Mouse (Mus musculus): Measurements from ENCODE around the gene Cps1. TPM values are rescaled to one million over a fixed set of nuclear protein-coding genes. Genes with fewer than 3 reads are reported as not detected.

Cps1 gene
- polyA plus RNA-seq (2014; fragmentation: Nextera tagmentation; extraction: Ambion mirVana), result 0.22 and 0.29 TPM in 2 replicates

DNA sequence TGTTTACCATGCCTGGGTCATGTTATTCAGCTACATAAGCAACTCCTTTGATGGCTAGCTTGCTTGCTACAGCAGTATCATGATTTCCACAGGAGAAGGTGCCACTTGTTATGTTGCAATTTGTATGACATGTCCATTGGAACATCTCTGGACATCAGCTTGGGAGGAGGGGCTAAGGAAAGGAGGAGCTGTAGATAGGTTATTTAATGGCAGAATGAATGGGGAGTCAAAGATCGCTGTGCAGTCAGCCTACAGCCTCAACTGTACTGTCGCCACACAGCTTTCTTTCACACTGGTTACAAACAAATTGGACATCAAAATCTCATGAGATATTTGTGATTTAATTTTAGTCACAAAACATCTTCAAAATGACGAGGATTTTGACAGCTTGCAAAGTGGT, at the start of gene Cps1:
Cps1 (plus strand) TSS at position 230 of the 400 bp plus-strand sequence.
- Histone ChIP-seq H3K27ac (ENCODE audit: low read depth, low read length) (no peak within 1 kb of the TSS), H3K27me3 (replicated peaks; ENCODE audit: control insufficient read depth, insufficient read depth, low read length) (no peaks in the 10 kb centered on the region), H3K9ac (ENCODE audit: low read length) (no peak within 1 kb of the TSS), H3K4me2 (ENCODE audit: low read length) (no peak within 1 kb of the TSS), H3K9me3 (replicated peaks; ENCODE audit: control insufficient read depth, low read length) (no peaks in the 10 kb centered on the region), H3K4me3 (ENCODE audit: low read depth, low read length) (no peak within 1 kb of the TSS), H3K36me3 (ENCODE audit: control insufficient read depth, insufficient read depth, low read length) (no peaks in the 10 kb centered on the region), H3K4me1 (ENCODE audit: control insufficient read depth, insufficient read depth, low read length) (no peaks in the 10 kb centered on the region)
- no peak for ATAC-seq
- no peak for DNase-seq (ENCODE audit: low spot score)
- WGBS, result 89% methylated on average over 3 of the region's 3 CpGs

- Histone ChIP-seq H3K4me2 (ENCODE audit: low read length) (no peak overlapping the region), H3K27ac (ENCODE audit: low read depth, low read length) (no peak overlapping the region), H3K27me3 (replicated peaks; ENCODE audit: control insufficient read depth, insufficient read depth, low read length) (no peaks in the 10 kb centered on the region), H3K4me3 (ENCODE audit: low read depth, low read length) (no peak overlapping the region), H3K36me3 (ENCODE audit: control insufficient read depth, insufficient read depth, low read length) (no peaks in the 10 kb centered on the region), H3K4me1 (ENCODE audit: control insufficient read depth, insufficient read depth, low read length) (no peaks in the 10 kb centered on the region), H3K9ac (ENCODE audit: low read length) (no peak overlapping the region), H3K9me3 (replicated peaks; ENCODE audit: control insufficient read depth, low read length) (no peaks in the 10 kb centered on the region)
- ATAC-seq (no peak), DNase-seq (ENCODE audit: low spot score) (no peak)
- WGBS, result 82% methylated on average over 2 of the region's 2 CpGs
These were observed 45.1 kb upstream of the Cps1 start for GRCm38 (mm10) chr1:67077739-67078138.

DNA sequence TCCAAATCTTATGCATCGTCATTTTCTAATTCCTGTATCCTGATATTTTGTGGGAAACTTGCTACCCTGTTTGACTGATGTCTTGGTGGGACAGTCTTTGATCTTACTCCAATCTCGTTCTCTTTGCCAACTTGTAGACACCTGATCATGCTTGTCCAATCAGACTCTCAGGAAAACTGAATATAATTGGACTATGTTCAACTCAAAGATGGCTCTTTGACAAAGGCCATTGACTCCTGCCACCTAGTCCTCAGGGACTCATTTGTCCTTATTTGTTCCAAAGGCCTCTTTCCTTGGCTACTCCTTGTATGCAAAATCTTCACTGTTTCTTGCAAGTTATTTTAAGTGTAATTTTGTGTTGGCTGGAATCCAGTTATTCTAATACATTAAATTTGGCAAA, 44.2 kb upstream of the Cps1 start:
- H3K4me3 ChIP-seq (ENCODE audit: low read depth, low read length), result no peak overlapping the region
- H3K36me3 ChIP-seq (ENCODE audit: control insufficient read depth, insufficient read depth, low read length), result no peaks in the 10 kb centered on the region
- ATAC-seq, result no peak
- no peak overlapping the region for H3K27ac ChIP-seq (ENCODE audit: low read depth, low read length)
- H3K9me3 ChIP-seq (replicated peaks; ENCODE audit: control insufficient read depth, low read length), result no peaks in the 10 kb centered on the region
- H3K4me2 ChIP-seq (ENCODE audit: low read length), result no peak overlapping the region
- no peaks in the 10 kb centered on the region for H3K27me3 ChIP-seq (replicated peaks; ENCODE audit: control insufficient read depth, insufficient read depth, low read length)
- no peak for DNase-seq (ENCODE audit: low spot score)
- 84% methylated on average over 2 of the region's 2 CpGs for WGBS
- no peaks in the 10 kb centered on the region for H3K4me1 ChIP-seq (ENCODE audit: control insufficient read depth, insufficient read depth, low read length)
- no peak overlapping the region for H3K9ac ChIP-seq (ENCODE audit: low read length)

GRCm38 (mm10) chr1:67079146-67079545, 43.7 kb upstream of the Cps1 start:
- Histone ChIP-seq H3K4me2 (ENCODE audit: low read length) (no peak overlapping the region), H3K4me1 (ENCODE audit: control insufficient read depth, insufficient read depth, low read length) (no peaks in the 10 kb centered on the region), H3K9me3 (replicated peaks; ENCODE audit: control insufficient read depth, low read length) (no peaks in the 10 kb centered on the region), H3K9ac (ENCODE audit: low read length) (no peak overlapping the region), H3K36me3 (ENCODE audit: control insufficient read depth, insufficient read depth, low read length) (no peaks in the 10 kb centered on the region), H3K27me3 (replicated peaks; ENCODE audit: control insufficient read depth, insufficient read depth, low read length) (no peaks in the 10 kb centered on the region), H3K4me3 (ENCODE audit: low read depth, low read length) (no peak overlapping the region), H3K27ac (ENCODE audit: low read depth, low read length) (no peak overlapping the region)
- DNase-seq (ENCODE audit: low spot score) (no peak), ATAC-seq (no peak)
- WGBS, result 78% methylated on average over 7 of the region's 7 CpGs

- Histone ChIP-seq H3K4me2 (ENCODE audit: low read length) (no peak overlapping the region), H3K27ac (ENCODE audit: low read depth, low read length) (no peak overlapping the region), H3K9me3 (replicated peaks; ENCODE audit: control insufficient read depth, low read length) (no peaks in the 10 kb centered on the region), H3K4me1 (ENCODE audit: control insufficient read depth, insufficient read depth, low read length) (no peaks in the 10 kb centered on the region), H3K27me3 (replicated peaks; ENCODE audit: control insufficient read depth, insufficient read depth, low read length) (no peaks in the 10 kb centered on the region), H3K9ac (ENCODE audit: low read length) (no peak overlapping the region), H3K4me3 (ENCODE audit: low read depth, low read length) (no peak overlapping the region), H3K36me3 (ENCODE audit: control insufficient read depth, insufficient read depth, low read length) (no peaks in the 10 kb centered on the region)
- 50% methylated on average over 1 of the region's 1 CpGs for WGBS
- ATAC-seq (no peak), DNase-seq (ENCODE audit: low spot score) (no peak)
These were observed 30.4 kb upstream of the Cps1 start for GRCm38 (mm10) chr1:67092473-67092872.

- Histone ChIP-seq H3K9ac (ENCODE audit: low read length) (no peak overlapping the region), H3K27ac (ENCODE audit: low read depth, low read length) (no peak overlapping the region), H3K4me2 (ENCODE audit: low read length) (no peak overlapping the region), H3K4me3 (ENCODE audit: low read depth, low read length) (no peak overlapping the region), H3K27me3 (replicated peaks; ENCODE audit: control insufficient read depth, insufficient read depth, low read length) (no peaks in the 10 kb centered on the region), H3K4me1 (ENCODE audit: control insufficient read depth, insufficient read depth, low read length) (no peaks in the 10 kb centered on the region), H3K9me3 (replicated peaks; ENCODE audit: control insufficient read depth, low read length) (no peaks in the 10 kb centered on the region), H3K36me3 (ENCODE audit: control insufficient read depth, insufficient read depth, low read length) (no peaks in the 10 kb centered on the region)
- WGBS, result 88% methylated on average over 1 of the region's 1 CpGs
- no peak for DNase-seq (ENCODE audit: low spot score)
- ATAC-seq, result no peak
These were observed 23.6 kb upstream of the Cps1 start for GRCm38 (mm10) chr1:67099215-67099614.

DNA sequence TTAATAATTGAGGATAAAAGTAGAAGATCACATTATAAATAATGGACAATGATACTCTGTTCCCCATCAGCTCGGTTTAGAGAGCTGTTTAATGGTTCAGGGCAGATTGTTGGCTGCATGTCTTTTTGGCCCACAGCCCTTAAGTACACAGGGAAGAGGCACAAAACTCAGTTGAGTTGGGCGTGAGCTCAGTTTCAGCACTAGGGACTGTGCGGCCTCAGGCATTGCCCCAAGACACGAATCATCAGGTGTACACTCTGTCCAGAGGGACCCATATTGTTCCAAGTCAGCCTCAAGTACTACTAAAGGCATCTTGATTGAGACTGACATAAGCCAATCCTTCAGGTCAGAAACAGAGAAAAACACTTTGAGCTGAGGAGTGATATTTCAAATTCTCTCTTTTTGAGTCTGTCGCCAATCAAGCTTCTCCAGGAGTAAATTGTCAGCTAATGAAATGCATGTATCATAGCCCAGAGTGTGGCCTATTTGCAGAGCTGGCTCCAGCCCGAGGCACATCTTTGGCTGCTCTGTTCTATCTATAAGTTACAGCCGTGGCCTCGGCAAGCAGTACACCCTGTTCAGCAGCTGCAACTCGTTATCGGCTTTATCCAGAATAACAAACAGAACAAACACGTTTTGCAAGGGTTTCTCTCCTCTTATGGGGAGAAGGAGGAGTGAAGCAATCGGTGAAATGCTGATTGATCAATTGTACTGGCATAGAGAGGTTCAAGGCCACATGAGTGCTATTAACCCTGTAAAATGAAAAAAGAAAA, 19.2 kb upstream of the Cps1 start:
- peak; percentile 8 for DNase-seq (ENCODE audit: low spot score)
- no peaks in the 10 kb centered on the region for H3K4me1 ChIP-seq (ENCODE audit: control insufficient read depth, insufficient read depth, low read length)
- 56% methylated on average over 12 of the region's 12 CpGs for WGBS
- no peak overlapping the region for H3K9ac ChIP-seq (ENCODE audit: low read length)
- no peaks in the 10 kb centered on the region for H3K9me3 ChIP-seq (replicated peaks; ENCODE audit: control insufficient read depth, low read length)
- no peak overlapping the region for H3K4me2 ChIP-seq (ENCODE audit: low read length)
- H3K27ac ChIP-seq (ENCODE audit: low read depth, low read length), result no peak overlapping the region
- ATAC-seq, result no peak
- no peaks in the 10 kb centered on the region for H3K27me3 ChIP-seq (replicated peaks; ENCODE audit: control insufficient read depth, insufficient read depth, low read length)
- no peak overlapping the region for H3K4me3 ChIP-seq (ENCODE audit: low read depth, low read length)
- no peaks in the 10 kb centered on the region for H3K36me3 ChIP-seq (ENCODE audit: control insufficient read depth, insufficient read depth, low read length)

DNA sequence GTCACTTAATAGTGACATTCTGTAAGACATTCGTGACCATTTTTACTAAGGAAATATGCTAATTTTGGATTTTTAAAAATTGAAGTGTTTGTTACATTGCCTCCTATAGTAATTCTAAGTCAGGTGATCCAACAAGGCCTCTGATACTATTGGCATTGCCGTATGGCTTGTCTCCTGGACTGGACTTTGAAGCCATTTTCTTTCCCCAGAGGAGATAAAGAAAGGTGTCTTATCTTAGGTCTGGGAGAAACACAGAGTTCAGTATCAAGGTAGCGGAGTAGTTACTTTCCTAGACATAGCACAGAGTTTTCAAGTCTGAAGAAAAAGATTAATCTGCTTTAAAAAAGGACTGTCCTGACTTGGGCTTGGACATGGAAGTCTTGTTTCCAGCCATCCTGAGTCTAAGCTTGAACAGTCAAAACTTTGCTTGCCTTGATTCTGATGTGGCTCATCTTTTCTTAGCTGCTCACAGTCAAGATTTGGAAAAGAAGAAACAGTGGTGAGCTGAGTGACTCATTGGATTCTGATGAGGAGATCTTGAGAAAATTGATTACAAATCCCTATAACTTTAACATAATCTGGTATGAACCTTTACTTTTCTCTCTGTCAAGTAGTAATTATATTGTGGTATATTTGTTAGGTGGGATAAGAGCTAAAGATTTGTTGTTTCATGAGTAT, 11.1 kb upstream of the Cps1 start:
- H3K4me1 ChIP-seq (ENCODE audit: control insufficient read depth, insufficient read depth, low read length), result no peaks in the 10 kb centered on the region
- no peaks in the 10 kb centered on the region for H3K27me3 ChIP-seq (replicated peaks; ENCODE audit: control insufficient read depth, insufficient read depth, low read length)
- no peaks in the 10 kb centered on the region for H3K9me3 ChIP-seq (replicated peaks; ENCODE audit: control insufficient read depth, low read length)
- no peak overlapping the region for H3K4me3 ChIP-seq (ENCODE audit: low read depth, low read length)
- no peaks in the 10 kb centered on the region for H3K36me3 ChIP-seq (ENCODE audit: control insufficient read depth, insufficient read depth, low read length)
- no peak overlapping the region for H3K9ac ChIP-seq (ENCODE audit: low read length)
- DNase-seq (ENCODE audit: low spot score) (no peak), ATAC-seq (no peak)
- no peak overlapping the region for H3K4me2 ChIP-seq (ENCODE audit: low read length)
- no peak overlapping the region for H3K27ac ChIP-seq (ENCODE audit: low read depth, low read length)
- 91% methylated on average over 3 of the region's 3 CpGs for WGBS

GRCm38 (mm10) chr1:67113343-67114030, 9.3 kb upstream of the Cps1 start:
- no peaks in the 10 kb centered on the region for H3K27me3 ChIP-seq (replicated peaks; ENCODE audit: control insufficient read depth, insufficient read depth, low read length)
- no peak overlapping the region for H3K4me3 ChIP-seq (ENCODE audit: low read depth, low read length)
- H3K4me2 ChIP-seq (ENCODE audit: low read length), result no peak overlapping the region
- DNase-seq (ENCODE audit: low spot score) (no peak), ATAC-seq (no peak)
- WGBS, result 83% methylated on average over 7 of the region's 7 CpGs
- H3K9ac ChIP-seq (ENCODE audit: low read length), result no peak overlapping the region
- no peaks in the 10 kb centered on the region for H3K4me1 ChIP-seq (ENCODE audit: control insufficient read depth, insufficient read depth, low read length)
- H3K9me3 ChIP-seq (replicated peaks; ENCODE audit: control insufficient read depth, low read length), result no peaks in the 10 kb centered on the region
- no peaks in the 10 kb centered on the region for H3K36me3 ChIP-seq (ENCODE audit: control insufficient read depth, insufficient read depth, low read length)
- no peak overlapping the region for H3K27ac ChIP-seq (ENCODE audit: low read depth, low read length)
